Mouse (Mus musculus): Measurements from ENCODE around the gene Ucp2. TPM values are rescaled to one million over a fixed set of nuclear protein-coding genes. Genes with fewer than 3 reads are reported as not detected.

Ucp2 gene
- polyA plus RNA-seq, 1 experiment from 2014 or later, result 110 TPM

DNA sequence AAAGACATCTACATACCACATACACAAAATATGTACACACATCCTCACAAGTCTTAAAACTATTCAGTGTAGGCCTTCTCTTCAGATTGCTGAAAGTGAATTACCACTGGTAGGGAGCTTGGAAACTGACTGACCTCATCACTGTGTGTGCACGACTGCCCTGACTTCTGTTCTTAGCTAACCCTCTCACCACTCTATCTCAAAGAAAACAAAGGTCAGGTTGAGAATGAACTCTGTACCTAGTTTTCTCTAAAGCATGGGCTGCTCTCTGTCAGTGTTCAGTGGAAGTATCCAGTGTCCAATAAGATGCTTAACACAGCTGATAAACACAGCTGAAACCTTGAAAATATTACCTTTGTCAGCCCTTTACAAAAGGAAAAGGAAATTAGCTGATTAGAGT, 51.3 kb downstream of the Ucp2 start:
- no peak overlapping the region for H3K27ac ChIP-seq
- no peak overlapping the region for H3K4me3 ChIP-seq
- H3K36me3 ChIP-seq, result peaks cover 20% of the 10 kb centered on the region
- no peak overlapping the region for H3K9ac ChIP-seq
- no peak overlapping the region for H3K4me2 ChIP-seq (replicated peaks)
- no peaks in the 10 kb centered on the region for H3K27me3 ChIP-seq (replicated peaks)
- H3K4me1 ChIP-seq, result no peaks in the 10 kb centered on the region
- ATAC-seq (ENCODE audit: low FRiP score, low read depth), result no peak
- no peaks in the 10 kb centered on the region for H3K9me3 ChIP-seq
- 83% methylated on average over 1 of the region's 1 CpGs for WGBS

DNA sequence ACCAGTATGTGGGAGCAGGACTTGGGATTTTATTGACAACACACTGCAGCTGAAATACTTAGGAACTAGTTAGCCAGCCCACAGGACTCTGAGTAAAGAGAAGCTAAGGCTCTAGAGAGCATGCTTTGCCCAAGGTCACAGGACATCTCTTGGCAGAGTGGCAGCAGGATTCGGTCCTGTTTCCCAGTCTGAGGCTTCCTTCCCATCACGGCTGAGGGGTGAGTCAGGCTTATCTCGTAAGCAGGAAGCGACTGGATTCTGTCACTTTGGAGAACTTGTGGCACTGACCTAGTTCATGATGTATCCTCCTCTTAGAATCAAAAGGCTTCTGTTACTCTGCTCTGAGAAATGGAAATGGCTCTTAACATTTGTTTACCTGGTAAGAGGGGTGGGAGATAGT, 54.5 kb downstream of the Ucp2 start:
- 87% methylated on average over 4 of the region's 4 CpGs for WGBS
- H3K4me3 ChIP-seq, result no peak overlapping the region

DNA sequence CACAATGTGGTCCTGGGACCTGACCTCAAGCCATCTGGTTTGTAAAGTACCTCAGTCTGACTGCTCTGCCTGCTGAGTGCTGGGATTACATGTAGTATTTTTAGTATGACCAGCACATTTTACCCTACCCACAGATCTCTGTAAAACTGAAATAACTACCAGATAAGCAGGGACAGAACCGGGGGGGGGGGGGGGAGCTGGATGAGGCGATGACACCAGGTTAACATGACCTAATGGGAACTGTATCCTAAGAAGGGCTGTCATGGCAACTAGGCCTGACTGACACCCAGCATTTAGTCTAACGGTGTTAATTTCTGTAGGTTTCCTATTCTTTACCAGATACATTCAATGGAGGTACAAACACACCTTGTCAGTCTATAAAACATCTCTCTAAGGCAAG, 56.7 kb downstream of the Ucp2 start:
- Histone ChIP-seq H3K4me2 (replicated peaks) (no peak overlapping the region), H3K27me3 (replicated peaks) (no peaks in the 10 kb centered on the region), H3K27ac (no peak overlapping the region), H3K9ac (no peak overlapping the region), H3K4me3 (no peak overlapping the region), H3K9me3 (no peaks in the 10 kb centered on the region), H3K36me3 (peaks cover 9% of the 10 kb centered on the region; the same call in 1 of the 2 replicates), H3K4me1 (no peaks in the 10 kb centered on the region)
- 94% methylated on average over 3 of the region's 3 CpGs for WGBS
- no peak for ATAC-seq (ENCODE audit: low FRiP score, low read depth)

More for the DNA sequence above, 54.5 kb downstream of the Ucp2 start:
- Histone ChIP-seq H3K4me2 (replicated peaks) (no peak overlapping the region), H3K36me3 (peaks cover 9% of the 10 kb centered on the region; the same call in 1 of the 2 replicates), H3K9me3 (no peaks in the 10 kb centered on the region), H3K27me3 (replicated peaks) (no peaks in the 10 kb centered on the region), H3K27ac (no peak overlapping the region), H3K9ac (no peak overlapping the region), H3K4me1 (no peaks in the 10 kb centered on the region)
- ATAC-seq (ENCODE audit: low FRiP score, low read depth), result no peak

DNA sequence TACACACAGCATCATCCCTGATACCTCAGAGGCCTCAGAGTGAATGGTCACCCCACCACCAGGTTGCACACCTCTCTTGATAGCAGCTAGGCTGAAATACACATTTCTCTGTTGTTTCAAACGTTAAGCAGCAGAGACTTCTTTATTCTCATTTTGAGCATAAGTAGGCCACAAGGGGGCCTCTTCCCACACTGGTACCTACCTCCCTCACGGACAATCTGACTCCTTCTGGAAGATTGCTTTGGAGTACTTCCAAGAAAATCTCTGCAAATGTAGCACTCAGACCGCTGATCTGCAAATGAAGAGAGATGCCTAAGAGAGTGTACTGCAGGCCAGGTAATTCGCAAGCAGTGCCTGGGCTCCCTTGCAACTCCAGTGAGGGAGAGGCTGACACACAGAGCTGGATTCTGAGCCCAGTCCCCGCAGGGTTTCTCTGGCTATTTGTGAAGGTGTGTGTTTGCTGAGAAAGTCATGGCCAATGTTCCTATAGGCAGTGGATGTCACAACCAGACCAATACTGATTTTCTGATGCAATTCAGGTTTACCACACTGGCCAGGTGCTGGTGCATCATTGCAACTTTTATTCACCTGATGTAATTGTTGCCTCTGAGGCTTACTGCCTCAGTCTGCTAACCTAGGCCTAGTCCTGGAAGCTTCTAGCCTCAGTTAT, 57.3 kb downstream of the Ucp2 start:
- Histone ChIP-seq H3K27me3 (replicated peaks) (no peaks in the 10 kb centered on the region), H3K36me3 (peaks cover 9% of the 10 kb centered on the region; the same call in 1 of the 2 replicates), H3K4me1 (peaks cover 2% of the 10 kb centered on the region), H3K4me2 (replicated peaks) (no peak overlapping the region), H3K27ac (no peak overlapping the region), H3K4me3 (no peak overlapping the region), H3K9me3 (no peaks in the 10 kb centered on the region), H3K9ac (no peak overlapping the region)
- ATAC-seq (ENCODE audit: low FRiP score, low read depth), result no peak
- 68% methylated on average over 5 of the region's 5 CpGs for WGBS

Other genes with a start within 250 kb of the Ucp2 start
- 4.3 and 5.9 TPM in 2 replicates for gene P4ha3, start 207.8 kb upstream of the Ucp2 start, polyA plus RNA-seq (2016; fragmentation: Nextera tagmentation; extraction: Ambion mirVana)
- gene C2cd3, start 121.1 kb upstream of the Ucp2 start, polyA plus RNA-seq (2016; fragmentation: Nextera tagmentation; extraction: Ambion mirVana), result 28.9 and 30.0 TPM in 2 replicates
- gene Ppme1, start 121.0 kb upstream of the Ucp2 start, polyA plus RNA-seq (2016; fragmentation: Nextera tagmentation; extraction: Ambion mirVana), result 127 and 129 TPM in 2 replicates
- gene Ucp3, start 20.3 kb upstream of the Ucp2 start, polyA plus RNA-seq (2016; fragmentation: Nextera tagmentation; extraction: Ambion mirVana), result not detected in 2 replicates
- 0.56 and 0.78 TPM in 2 replicates for gene Dnajb13, start 21.6 kb downstream of the Ucp2 start, polyA plus RNA-seq (2016; fragmentation: Nextera tagmentation; extraction: Ambion mirVana)
- gene Coa4, start 43.7 kb downstream of the Ucp2 start, polyA plus RNA-seq (2016; fragmentation: Nextera tagmentation; extraction: Ambion mirVana), result 16.3 and 17.5 TPM in 2 replicates
- gene Rab6a, start 114.1 kb downstream of the Ucp2 start, polyA plus RNA-seq (2016; fragmentation: Nextera tagmentation; extraction: Ambion mirVana), result 196 and 227 TPM in 2 replicates
- 68.5 and 69.9 TPM in 2 replicates for gene Mrpl48, start 115.0 kb downstream of the Ucp2 start, polyA plus RNA-seq (2016; fragmentation: Nextera tagmentation; extraction: Ambion mirVana)
- gene Plekhb1, start 169.1 kb downstream of the Ucp2 start, polyA plus RNA-seq (2016; fragmentation: Nextera tagmentation; extraction: Ambion mirVana), result 12.8 and 13.4 TPM in 2 replicates
- 58.2 and 77.7 TPM in 2 replicates for gene Fam168a, start 213.3 kb downstream of the Ucp2 start, polyA plus RNA-seq (2016; fragmentation: Nextera tagmentation; extraction: Ambion mirVana)

All from neural tube, embryonic 12.5 days (tissue).